Mouse (Mus musculus): ENCODE measurements around the gene Oxsr1. TPM values are rescaled to one million over a fixed set of nuclear protein-coding genes. Genes with fewer than 3 reads are reported as not detected.
"Not testable (repeated sequence)": the region's sequence is repeated elsewhere in the genome, so short reads cannot be mapped to it uniquely, and the experiment has no call there.

The Oxsr1 gene
- polyA plus RNA-seq, 1 experiment from 2014 or later, result 14.3 TPM

DNA sequence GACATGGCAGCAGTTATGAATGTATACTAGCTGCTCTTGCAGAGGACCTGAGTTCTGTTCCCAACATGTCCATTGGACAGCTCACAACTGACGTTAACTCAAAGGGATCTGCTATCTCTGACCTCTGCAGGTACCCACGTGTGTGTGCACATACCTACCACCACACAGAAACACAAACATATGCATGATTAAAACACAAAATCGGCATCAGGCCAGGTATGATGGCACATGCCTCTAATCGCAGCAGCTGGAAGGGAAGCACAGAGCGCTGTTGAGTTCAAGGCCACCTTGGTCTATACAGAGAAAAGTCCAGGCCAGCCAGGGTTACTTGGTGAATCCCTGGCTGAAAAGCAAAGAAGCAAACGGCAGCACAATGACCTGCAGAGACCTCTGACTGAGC, 24.5 kb downstream of the Oxsr1 start:
- WGBS, result 88% methylated on average over 6 of the region's 6 CpGs
- H3K4me1 ChIP-seq, result no peaks in the 10 kb centered on the region

DNA sequence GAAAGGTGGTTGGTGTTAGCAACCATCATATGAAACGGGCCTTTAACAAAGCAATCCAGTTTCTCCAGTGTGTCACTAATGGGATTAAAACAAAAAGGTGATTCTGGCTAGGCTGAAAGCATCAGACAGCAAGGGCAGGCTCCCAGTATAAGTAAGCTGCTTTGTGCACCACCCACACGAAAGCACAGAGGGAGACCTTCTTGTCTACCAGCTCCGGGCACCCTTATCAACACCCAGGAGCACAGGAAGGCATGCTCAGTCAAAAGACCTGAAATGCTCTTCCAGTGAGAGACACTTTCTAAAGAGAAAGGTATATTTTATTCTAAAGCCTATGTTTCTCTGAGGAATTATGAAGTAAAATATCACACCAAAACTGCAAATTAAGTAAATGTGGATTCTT, 31.4 kb downstream of the Oxsr1 start:
- no peaks in the 10 kb centered on the region for H3K4me1 ChIP-seq
- peaks cover 49% of the 10 kb centered on the region for H3K36me3 ChIP-seq (replicated peaks)
- H3K4me3 ChIP-seq, result no peak overlapping the region
- WGBS, result 87% methylated on average over 3 of the region's 3 CpGs
- H3K27ac ChIP-seq, result no peak overlapping the region
- DNase-seq (ENCODE audit: extremely low spot score, low spot score), result no peak
- H3K27me3 ChIP-seq (ENCODE audit: poor library complexity, severe bottlenecking), result no peaks in the 10 kb centered on the region
- no peaks in the 10 kb centered on the region for H3K9me3 ChIP-seq

More for the DNA sequence above, 24.5 kb downstream of the Oxsr1 start:
- DNase-seq (ENCODE audit: extremely low spot score, low spot score), result no peak
- Histone ChIP-seq H3K4me3 (no peak overlapping the region), H3K27ac (no peak overlapping the region), H3K36me3 (replicated peaks) (peaks cover 46% of the 10 kb centered on the region), H3K27me3 (ENCODE audit: poor library complexity, severe bottlenecking) (no peaks in the 10 kb centered on the region), H3K9me3 (no peaks in the 10 kb centered on the region)

DNA sequence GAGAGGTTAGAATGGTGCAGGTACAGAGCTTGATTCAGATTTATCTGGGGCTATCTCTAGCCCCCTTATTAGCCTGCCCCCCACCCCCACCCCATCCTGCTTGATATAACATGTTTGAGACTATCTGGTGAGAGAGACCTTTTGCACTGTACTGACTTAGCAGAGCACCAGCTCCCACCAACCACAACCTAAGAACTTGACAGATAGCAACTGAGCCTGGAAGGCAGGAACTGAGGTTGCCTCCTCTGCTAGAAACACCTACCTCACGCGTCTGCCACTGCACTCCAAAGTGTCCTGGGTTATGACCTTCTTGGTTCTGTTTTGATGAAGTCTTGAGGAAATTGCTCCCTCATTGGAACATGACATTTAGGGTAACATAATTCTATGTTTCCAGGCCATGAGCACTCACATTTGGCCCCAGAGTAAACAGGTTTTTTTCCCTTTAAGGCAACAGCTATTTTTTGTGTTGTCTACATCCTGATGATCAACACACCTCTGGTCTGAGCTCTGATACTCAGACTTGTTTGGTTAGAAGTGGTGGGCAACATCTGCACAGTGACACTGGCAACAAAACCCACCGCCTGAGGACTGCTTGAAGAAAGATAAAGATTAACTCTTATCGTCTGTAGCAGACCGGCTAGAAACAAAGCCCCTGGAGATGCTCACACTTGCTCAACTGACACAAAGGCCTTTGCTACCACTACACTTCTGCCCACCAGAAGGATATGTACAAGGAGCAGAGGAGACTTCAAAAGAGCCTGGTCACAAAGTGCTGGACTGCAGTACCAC, 41.1 kb downstream of the Oxsr1 start:
- no peak for DNase-seq (ENCODE audit: extremely low spot score, low spot score)
- H3K27me3 ChIP-seq (ENCODE audit: poor library complexity, severe bottlenecking), result no peaks in the 10 kb centered on the region
- H3K4me3 ChIP-seq, result no peak overlapping the region
- H3K27ac ChIP-seq, result no peak overlapping the region
- 89% methylated on average over 5 of the region's 5 CpGs for WGBS
- H3K36me3 ChIP-seq (replicated peaks), result peaks cover 67% of the 10 kb centered on the region
- H3K9me3 ChIP-seq, result no peaks in the 10 kb centered on the region
- H3K4me1 ChIP-seq, result no peaks in the 10 kb centered on the region

DNA sequence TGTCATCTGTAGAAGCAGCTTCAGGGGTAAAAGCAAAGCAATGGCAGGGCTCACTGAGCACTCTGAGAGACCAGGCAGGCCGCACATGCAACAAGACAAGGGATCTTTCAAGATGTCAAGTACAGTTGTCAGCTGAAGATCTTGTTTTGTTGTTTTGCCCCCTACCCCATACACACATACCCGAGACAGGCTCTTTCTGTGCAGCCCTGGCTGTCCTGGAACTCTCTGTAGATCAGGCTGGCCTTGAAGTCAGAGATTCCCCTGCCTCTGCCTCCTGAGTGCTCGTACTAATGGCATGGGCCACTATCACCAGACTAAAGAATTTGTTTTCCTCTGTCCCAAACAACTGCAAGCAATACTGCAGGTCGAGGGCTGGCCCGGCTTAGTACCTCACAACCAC, 44.2 kb downstream of the Oxsr1 start:
- no peak for DNase-seq (ENCODE audit: extremely low spot score, low spot score)
- Histone ChIP-seq H3K27me3 (ENCODE audit: poor library complexity, severe bottlenecking) (no peaks in the 10 kb centered on the region), H3K9me3 (no peaks in the 10 kb centered on the region), H3K36me3 (replicated peaks) (peaks cover 54% of the 10 kb centered on the region), H3K27ac (no peak overlapping the region), H3K4me1 (no peaks in the 10 kb centered on the region), H3K4me3 (no peak overlapping the region)
- 96% methylated on average over 5 of the region's 5 CpGs for WGBS

DNA sequence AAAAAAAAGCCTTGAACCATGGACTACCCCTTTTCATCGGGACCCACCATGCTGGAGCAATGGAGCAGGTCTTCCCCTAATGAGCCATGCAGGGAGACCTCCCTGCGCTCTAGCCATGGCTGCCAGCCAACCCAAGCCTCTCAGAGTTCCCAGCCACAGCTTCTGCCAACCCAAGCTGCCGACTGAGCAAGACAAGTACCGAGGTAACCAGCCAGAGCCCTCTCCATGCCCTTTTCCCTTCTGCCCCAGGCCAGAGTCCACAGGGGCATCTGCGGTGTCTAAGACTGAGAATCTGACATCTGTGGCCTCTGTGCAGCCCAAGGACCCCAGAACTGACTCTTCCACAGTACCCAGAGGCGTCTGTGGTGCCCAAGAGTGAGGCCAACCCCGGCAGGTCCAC, 45.9 kb downstream of the Oxsr1 start:
- 88% methylated on average over 7 of the region's 7 CpGs for WGBS
- Histone ChIP-seq H3K9me3 (no peaks in the 10 kb centered on the region), H3K4me1 (no peaks in the 10 kb centered on the region), H3K27me3 (ENCODE audit: poor library complexity, severe bottlenecking) (no peaks in the 10 kb centered on the region), H3K4me3 (no peak overlapping the region), H3K36me3 (replicated peaks) (peaks cover 50% of the 10 kb centered on the region), H3K27ac (0 out of 2 replicates have a peak overlapping the region, but pooled peaks have one; percentile 31)
- DNase-seq (ENCODE audit: extremely low spot score, low spot score), result no peak

DNA sequence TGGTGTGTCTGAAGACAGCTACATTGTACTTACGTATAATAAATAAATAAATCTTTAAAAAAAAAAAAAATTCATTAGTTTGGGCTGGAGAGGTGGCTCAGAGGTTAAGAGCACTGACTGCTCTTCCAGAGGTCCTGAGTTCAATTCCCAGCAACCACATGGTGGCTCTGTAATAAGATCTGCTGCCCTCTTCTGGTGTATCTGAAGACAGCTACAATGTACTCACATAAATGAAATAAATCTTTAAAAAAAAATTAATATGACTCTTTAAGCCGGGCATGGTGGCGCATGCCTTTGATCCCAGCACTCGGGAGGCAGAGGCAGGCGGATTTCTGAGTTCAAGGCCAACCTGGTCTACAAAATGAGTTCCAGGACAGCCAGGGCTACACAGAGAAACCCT, 47.4 kb downstream of the Oxsr1 start:
- DNase-seq (ENCODE audit: extremely low spot score, low spot score); H3K4me3 ChIP-seq; H3K27ac ChIP-seq; H3K4me1 ChIP-seq; H3K9me3 ChIP-seq; H3K27me3 ChIP-seq (ENCODE audit: poor library complexity, severe bottlenecking): not testable (repeated sequence)
- 96% methylated on average over 5 of the region's 5 CpGs for WGBS
- peaks cover 44% of the 10 kb centered on the region for H3K36me3 ChIP-seq (replicated peaks)

DNA sequence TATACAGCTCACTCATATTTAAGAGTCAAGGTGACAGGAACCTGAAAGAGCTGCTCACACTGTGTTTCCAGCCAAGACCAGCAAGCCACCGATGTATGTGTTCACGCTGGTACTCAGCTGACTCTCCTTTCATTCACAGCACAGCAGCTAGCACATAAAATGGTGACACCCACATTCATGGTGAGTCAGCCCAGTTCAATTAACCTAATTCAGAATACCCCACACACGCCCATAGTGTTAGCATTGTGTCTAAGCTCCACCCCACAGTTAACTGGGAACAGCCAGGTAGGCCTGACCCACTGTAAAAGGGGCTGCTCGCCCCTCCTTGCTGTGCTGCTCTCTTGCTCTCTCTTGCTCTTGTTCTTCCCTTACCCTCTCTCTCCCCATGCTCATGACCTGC, 50.7 kb downstream of the Oxsr1 start:
- Histone ChIP-seq H3K27ac (no peak overlapping the region), H3K27me3 (ENCODE audit: poor library complexity, severe bottlenecking) (no peaks in the 10 kb centered on the region), H3K36me3 (replicated peaks) (peaks cover 44% of the 10 kb centered on the region), H3K4me1 (no peaks in the 10 kb centered on the region), H3K9me3 (no peaks in the 10 kb centered on the region), H3K4me3 (no peak overlapping the region)
- 86% methylated on average over 4 of the region's 4 CpGs for WGBS
- no peak for DNase-seq (ENCODE audit: extremely low spot score, low spot score)

DNA sequence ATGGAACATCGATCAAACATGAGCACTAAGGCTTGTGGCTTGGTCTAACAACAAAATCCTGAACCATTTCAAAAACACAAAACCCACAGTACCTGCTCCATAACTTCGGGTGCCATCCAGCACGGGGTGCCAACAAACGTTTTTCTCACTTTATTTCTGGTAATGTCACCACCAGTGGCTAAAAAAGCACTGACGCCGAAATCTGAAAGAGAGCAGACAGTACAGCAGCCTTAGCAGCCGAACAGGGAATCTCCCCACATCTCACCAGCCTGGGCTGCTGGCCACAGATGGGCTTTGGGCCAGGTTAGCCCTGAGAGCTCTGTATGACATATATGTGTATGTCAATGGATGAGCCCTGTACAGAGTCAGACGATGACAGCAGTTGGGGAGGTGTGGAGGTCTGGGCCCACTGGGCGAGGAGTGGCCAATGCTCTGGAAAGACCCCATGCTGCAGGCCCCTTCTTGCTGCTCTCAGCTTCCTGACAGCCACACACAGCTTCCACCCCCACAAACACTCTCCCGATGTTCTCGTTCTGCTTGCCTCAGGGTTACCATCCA, 53.6 kb downstream of the Oxsr1 start:
- Histone ChIP-seq H3K4me1 (no peaks in the 10 kb centered on the region), H3K27me3 (ENCODE audit: poor library complexity, severe bottlenecking) (no peaks in the 10 kb centered on the region), H3K27ac (no peak overlapping the region), H3K36me3 (replicated peaks) (peaks cover 68% of the 10 kb centered on the region), H3K4me3 (no peak overlapping the region), H3K9me3 (no peaks in the 10 kb centered on the region)
- no peak for DNase-seq (ENCODE audit: extremely low spot score, low spot score)
- 95% methylated on average over 11 of the region's 11 CpGs for WGBS

DNA sequence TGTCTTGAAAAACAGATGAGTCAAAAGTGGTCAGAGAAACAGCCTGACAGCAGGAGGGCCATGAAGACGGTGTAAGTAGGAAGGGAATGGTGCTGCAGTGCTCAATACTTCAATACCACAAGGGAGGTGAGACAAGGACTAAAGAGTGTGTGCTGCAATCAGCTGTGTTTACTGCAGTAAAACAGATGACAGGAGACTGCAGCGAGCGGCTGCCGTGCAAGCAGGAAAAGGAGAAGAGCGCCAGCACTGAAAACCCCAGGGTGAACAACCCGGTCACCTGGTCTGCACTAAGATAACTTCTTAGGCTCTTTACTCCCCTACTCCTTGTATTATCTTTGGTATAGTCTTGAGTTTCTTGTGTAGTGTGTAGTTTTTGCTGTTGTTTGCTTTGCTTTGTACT, 54.1 kb downstream of the Oxsr1 start:
- no peaks in the 10 kb centered on the region for H3K9me3 ChIP-seq
- H3K36me3 ChIP-seq (replicated peaks), result peaks cover 74% of the 10 kb centered on the region
- no peak overlapping the region for H3K27ac ChIP-seq
- no peak for DNase-seq (ENCODE audit: extremely low spot score, low spot score)
- H3K27me3 ChIP-seq (ENCODE audit: poor library complexity, severe bottlenecking), result no peaks in the 10 kb centered on the region
- H3K4me3 ChIP-seq, result no peak overlapping the region
- WGBS, result 94% methylated on average over 6 of the region's 6 CpGs
- no peaks in the 10 kb centered on the region for H3K4me1 ChIP-seq

DNA sequence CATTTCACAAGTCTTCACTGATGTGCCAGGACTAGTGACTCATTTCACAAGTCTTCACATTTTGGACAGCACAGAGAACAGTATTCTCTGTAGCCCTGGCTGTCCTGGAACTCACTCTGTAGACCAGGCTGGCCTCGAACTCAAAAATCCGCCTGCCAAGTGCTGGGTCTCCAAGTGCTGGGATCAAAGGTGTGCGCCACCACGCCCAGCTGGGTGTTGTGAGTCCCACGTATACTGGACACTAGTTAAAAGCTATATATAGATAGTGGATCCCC, 56.2 kb downstream of the Oxsr1 start:
- not testable (repeated sequence) for H3K4me1 ChIP-seq; H3K27me3 ChIP-seq (ENCODE audit: poor library complexity, severe bottlenecking); H3K27ac ChIP-seq; H3K9me3 ChIP-seq; DNase-seq (ENCODE audit: extremely low spot score, low spot score); H3K4me3 ChIP-seq
- peaks cover 81% of the 10 kb centered on the region for H3K36me3 ChIP-seq (replicated peaks)
- WGBS, result 91% methylated on average over 5 of the region's 5 CpGs

DNA sequence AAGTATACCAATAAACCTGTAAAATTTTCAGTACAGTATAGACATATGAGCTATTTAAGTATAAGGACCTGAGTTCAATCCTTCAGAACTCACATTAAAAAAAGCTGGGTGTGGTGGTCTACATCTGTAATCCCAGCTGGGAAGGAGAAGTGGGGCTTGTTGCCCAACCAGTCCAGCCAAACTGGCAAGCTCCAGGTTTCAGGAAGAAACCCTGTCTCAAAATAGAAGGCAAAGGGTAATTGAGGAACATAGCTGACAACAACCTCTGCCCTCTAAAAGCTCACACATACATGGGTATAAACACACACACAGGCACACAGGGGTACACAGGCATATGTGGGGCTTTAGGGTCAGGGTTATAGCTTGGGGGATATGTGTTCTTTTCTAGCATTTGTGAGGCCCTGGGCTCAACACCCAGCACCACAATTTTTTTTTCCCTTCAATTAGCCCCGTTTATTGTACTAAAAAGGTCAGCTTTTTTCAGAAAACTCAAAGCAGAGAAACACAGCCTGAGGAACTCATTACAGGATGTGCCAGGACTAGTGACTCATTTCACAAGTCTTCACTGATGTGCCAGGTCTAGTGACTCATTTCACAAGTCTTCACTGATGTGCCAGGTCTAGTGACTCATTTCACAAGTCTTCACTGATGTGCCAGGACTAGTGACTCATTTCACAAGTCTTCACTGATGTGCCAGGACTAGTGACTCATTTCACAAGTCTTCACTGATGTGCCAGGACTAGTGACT, 56.7 kb downstream of the Oxsr1 start:
- not testable (repeated sequence) for H3K27me3 ChIP-seq (ENCODE audit: poor library complexity, severe bottlenecking); H3K9me3 ChIP-seq; H3K27ac ChIP-seq; DNase-seq (ENCODE audit: extremely low spot score, low spot score); H3K4me3 ChIP-seq; H3K4me1 ChIP-seq
- whole genome bisulfite sequencing, result 91% methylated on average over 1 of the region's 1 CpGs
- peaks cover 85% of the 10 kb centered on the region for H3K36me3 ChIP-seq (replicated peaks)

DNA sequence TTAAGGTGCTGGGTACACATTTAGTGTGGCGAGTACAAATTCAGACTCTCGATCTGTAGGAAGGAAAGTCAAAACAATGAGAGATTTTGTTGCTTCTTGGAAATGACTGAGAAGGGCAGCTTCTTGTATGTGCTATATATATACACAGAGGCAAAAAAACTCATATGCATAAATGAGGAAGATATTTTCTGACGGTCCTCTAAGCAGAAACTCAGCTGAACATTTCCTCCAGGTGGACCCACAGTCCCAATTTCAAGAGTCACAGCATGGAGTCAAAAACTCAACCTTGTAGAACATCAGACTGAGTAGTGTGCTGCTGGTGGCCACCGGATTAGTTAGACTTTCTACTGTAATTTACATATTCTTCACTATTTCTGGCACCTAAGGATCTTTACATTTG, 59.2 kb downstream of the Oxsr1 start:
- 95% methylated on average over 4 of the region's 4 CpGs for WGBS

DNA sequence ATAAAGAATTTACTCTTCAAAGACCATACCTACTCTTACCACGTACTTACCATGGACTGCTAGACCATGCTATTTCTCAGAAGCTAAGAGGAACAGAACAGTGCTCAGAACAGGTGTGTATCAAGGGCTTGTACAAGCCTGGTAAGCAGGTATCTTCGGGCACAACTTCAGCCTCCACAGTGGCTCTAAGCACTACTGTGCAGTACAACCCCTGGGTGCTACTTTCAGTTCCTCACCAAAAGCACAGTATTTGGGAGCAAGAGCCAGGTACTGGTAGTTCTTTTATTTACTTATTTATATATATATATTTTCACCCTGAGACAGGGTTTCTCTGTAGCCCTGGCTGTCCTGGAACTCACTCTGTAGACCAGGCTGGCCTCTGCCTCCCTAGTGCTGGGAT, 61.4 kb downstream of the Oxsr1 start:
- peaks cover 95% of the 10 kb centered on the region for H3K36me3 ChIP-seq (replicated peaks)
- no peaks in the 10 kb centered on the region for H3K27me3 ChIP-seq (ENCODE audit: poor library complexity, severe bottlenecking)
- no peaks in the 10 kb centered on the region for H3K9me3 ChIP-seq
- no peaks in the 10 kb centered on the region for H3K4me1 ChIP-seq
- WGBS, result 92% methylated on average over 2 of the region's 2 CpGs
- no peak overlapping the region for H3K4me3 ChIP-seq
- no peak for DNase-seq (ENCODE audit: extremely low spot score, low spot score)
- H3K27ac ChIP-seq, result no peak overlapping the region

More for the DNA sequence above, 59.2 kb downstream of the Oxsr1 start:
- H3K36me3 ChIP-seq (replicated peaks), result peaks cover 94% of the 10 kb centered on the region
- no peak overlapping the region for H3K4me3 ChIP-seq
- DNase-seq (ENCODE audit: extremely low spot score, low spot score), result no peak
- no peak overlapping the region for H3K27ac ChIP-seq
- H3K9me3 ChIP-seq, result no peaks in the 10 kb centered on the region
- H3K4me1 ChIP-seq, result no peaks in the 10 kb centered on the region
- no peaks in the 10 kb centered on the region for H3K27me3 ChIP-seq (ENCODE audit: poor library complexity, severe bottlenecking)
